In genomic region chr11:51400356-51400755, GRCm38 (mm10) we compare ENCODE assay signal across 15 mouse cellular contexts.
"Had no signal": no experiment of that assay in that cellular context is flagged by ENCODE, and none has a peak within 500 bp of the region (broad histone marks: within the 10 kb centered on the region; RNA-seq: fewer than 3 reads in every experiment).

No protein-coding gene starts in this region.

- H3K27ac ChIP-seq: kidney, embryonic 15.5 days; limb, embryonic 13.5 days; macrophage; midbrain, embryonic 15.5 days; neural tube, embryonic 12.5 days had no signal

- H3K4me1 ChIP-seq: kidney, embryonic 15.5 days; midbrain, embryonic 15.5 days; neural tube, embryonic 12.5 days had no signal

- H3K9me3 ChIP-seq: kidney, embryonic 15.5 days; limb, embryonic 13.5 days; midbrain, embryonic 15.5 days; neural tube, embryonic 12.5 days had no signal

- H3K9ac ChIP-seq: kidney, embryonic 15.5 days; limb, embryonic 13.5 days; midbrain, embryonic 15.5 days; neural tube, embryonic 12.5 days had no signal

- H3K4me2 ChIP-seq: kidney, embryonic 15.5 days; limb, embryonic 13.5 days; midbrain, embryonic 11.5 days; midbrain, embryonic 15.5 days; neural tube, embryonic 12.5 days had no signal

- H3K27me3 ChIP-seq: kidney, embryonic 15.5 days; midbrain, embryonic 15.5 days; neural tube, embryonic 12.5 days had no signal

- ATAC-seq: inflammation-experienced regulatory T-cells, adult 6 months; midbrain, embryonic 15.5 days had no signal

- H3K36me3 ChIP-seq: kidney, embryonic 15.5 days; limb, embryonic 13.5 days; midbrain, embryonic 15.5 days; neural tube, embryonic 12.5 days had no signal

- H3K4me3 ChIP-seq: kidney, embryonic 15.5 days; limb, embryonic 13.5 days; megakaryocyte, embryonic 14.5 days; midbrain, embryonic 15.5 days; neural tube, embryonic 12.5 days had no signal

- DNase-seq: kidney, adult 18-20 months; kidney, postnatal 14 days; left cerebral cortex, postnatal 4 days; lung, adult 18-20 months; right cerebral cortex, postnatal 4 days; spleen, adult 18-20 months; thymus, postnatal 36 days had no signal
